In genomic region chr17:17604554-17604953, GRCm38 (mm10) we compare ENCODE assay signal across 18 mouse cellular contexts.
"Had no signal": no experiment of that assay in that cellular context is flagged by ENCODE, and none has a peak within 500 bp of the region (broad histone marks: within the 10 kb centered on the region; RNA-seq: fewer than 3 reads in every experiment).

No protein-coding gene starts in this region.

- H3K36me3 ChIP-seq: midbrain, embryonic 10.5 days; midbrain, embryonic 12.5 days; neural tube, embryonic 13.5 days; neural tube, embryonic 15.5 days had no signal

- H3K27ac ChIP-seq: midbrain, embryonic 10.5 days; midbrain, embryonic 12.5 days; neural tube, embryonic 13.5 days; neural tube, embryonic 15.5 days had no signal

- H3K9me3 ChIP-seq: midbrain, embryonic 10.5 days; midbrain, embryonic 12.5 days; neural tube, embryonic 13.5 days; neural tube, embryonic 15.5 days had no signal

- H3K4me1 ChIP-seq: midbrain, embryonic 10.5 days had no signal

- H3K27me3 ChIP-seq: midbrain, embryonic 12.5 days; neural tube, embryonic 13.5 days; neural tube, embryonic 15.5 days had no signal

- H3K4me3 ChIP-seq: midbrain, embryonic 10.5 days; midbrain, embryonic 12.5 days; myocyte; neural tube, embryonic 13.5 days; neural tube, embryonic 15.5 days had no signal

- H3K9ac ChIP-seq: lung, embryonic 14.5 days; midbrain, embryonic 12.5 days; neural tube, embryonic 13.5 days; neural tube, embryonic 15.5 days had no signal

- H3K4me2 ChIP-seq: lung, embryonic 14.5 days; midbrain, embryonic 12.5 days; neural tube, embryonic 13.5 days; neural tube, embryonic 15.5 days had no signal

- DNase-seq: lung, adult 18-20 months; lung, embryonic 14.5 days; lung, postnatal 10 days; lung, postnatal 4 days; midbrain, embryonic 14.5 days; retina, postnatal 1 day; right cerebral cortex, adult 18-20 months; right cerebral cortex, postnatal 25 days; right cerebral cortex, postnatal 4 days; spleen, adult 18-20 months; thymus, adult 2 months; thymus, postnatal 25 days; thymus, postnatal 4 days had no signal
